Mouse (Mus musculus): ENCODE results near the gene Ikzf4. TPM values are rescaled to one million over a fixed set of nuclear protein-coding genes. Genes with fewer than 3 reads are reported as not detected.

The Ikzf4 gene
- total and polyA plus RNA-seq, 3 experiments = 0.03 TPM; not detected in 2

GRCm38 (mm10) chr10:128640891-128641290 lies 4.9 kb downstream of the Ikzf4 start:
- no peak for DNase-seq (ENCODE audit: low read depth, low spot score)
- Histone ChIP-seq H3K79me2 (ENCODE audit: control insufficient read depth, insufficient read depth, low read length, poor library complexity) (no peaks in the 10 kb centered on the region), H3K4me3 (ENCODE audit: control insufficient read depth in 1 of 2, insufficient read depth in 1 of 2, low read depth in 2 of 2, low read length in 2 of 2) (no peak overlapping the region), H3K9ac (ENCODE audit: control insufficient read depth, low read depth, low read length, poor library complexity, severe bottlenecking) (no peak overlapping the region), H3K36me3 (ENCODE audit: control insufficient read depth in 1 of 2, insufficient read depth in 2 of 2, low read length in 2 of 2) (no peaks in the 10 kb centered on the region), H3K27me3 (ENCODE audit: control insufficient read depth in 1 of 2, insufficient read depth in 2 of 2, low read length in 2 of 2) (peaks cover 25 to 30% of the 10 kb centered on the region in 2 experiments), H3K27ac (ENCODE audit: control insufficient read depth, low read depth, low read length) (no peak overlapping the region), H3K9me3 (replicated peaks; ENCODE audit: insufficient read depth, low read length) (no peaks in the 10 kb centered on the region), H3K4me1 (ENCODE audit: control insufficient read depth in 1 of 2, insufficient read depth in 2 of 2, low read length in 2 of 2) (peaks cover 0 to 3% of the 10 kb centered on the region in 2 experiments; a peak in 2 of 4 replicates)
- TF ChIP-seq CTCF (IDR thresholded peaks at IDR 0.05 in 2 of 3, conservative IDR thresholded peaks at IDR 0.05 in 1 of 3; ENCODE audit: control insufficient read depth in 1 of 3, insufficient read depth in 1 of 3, low read depth in 2 of 3, low read length in 3 of 3, poor library complexity in 1 of 3, severe bottlenecking in 1 of 3) (no peak), ZNF384 (IDR thresholded peaks at IDR 0.05; ENCODE audit: low read depth, low read length) (no peak), ZKSCAN1 (IDR thresholded peaks at IDR 0.05; ENCODE audit: low read depth, low read length) (no peak)

- H3K27me3 ChIP-seq (ENCODE audit: control insufficient read depth in 1 of 2, insufficient read depth in 2 of 2, low read length in 2 of 2) = peaks cover 20 to 27% of the 10 kb centered on the region in 2 experiments
- DNase-seq (ENCODE audit: low read depth, low spot score) = no peak
- H3K79me2 ChIP-seq (ENCODE audit: control insufficient read depth, insufficient read depth, low read length, poor library complexity) = no peaks in the 10 kb centered on the region
- no peaks in the 10 kb centered on the region for H3K9me3 ChIP-seq (replicated peaks; ENCODE audit: insufficient read depth, low read length)
- no peak overlapping the region for H3K4me3 ChIP-seq (ENCODE audit: control insufficient read depth in 1 of 2, insufficient read depth in 1 of 2, low read depth in 2 of 2, low read length in 2 of 2)
- peaks cover 0 to 3% of the 10 kb centered on the region in 2 experiments; a peak in 1 of 4 replicates for H3K4me1 ChIP-seq (ENCODE audit: control insufficient read depth in 1 of 2, insufficient read depth in 2 of 2, low read length in 2 of 2)
- no peak overlapping the region for H3K9ac ChIP-seq (ENCODE audit: control insufficient read depth, low read depth, low read length, poor library complexity, severe bottlenecking)
- TF ChIP-seq HCFC1 (IDR thresholded peaks at IDR 0.05; ENCODE audit: low read depth, low read length) = no peak
- no peak for TF ChIP-seq E2F4 (IDR thresholded peaks at IDR 0.05; ENCODE audit: borderline replicate concordance, low read depth, low read length)
- no peak for TF ChIP-seq RCOR1 (IDR thresholded peaks at IDR 0.05; ENCODE audit: low read depth, low read length)
- TF ChIP-seq CHD2 (IDR thresholded peaks at IDR 0.05; ENCODE audit: low read length) = no peak
- no peak for TF ChIP-seq ETS1 (IDR thresholded peaks at IDR 0.05; ENCODE audit: low read depth, low read length)
- no peak for TF ChIP-seq TBP (IDR thresholded peaks at IDR 0.05; ENCODE audit: low read depth, low read length)
- TF ChIP-seq GATA1 (IDR thresholded peaks at IDR 0.05; ENCODE audit: low read depth, low read length) = no peak
- no peak for TF ChIP-seq BHLHE40 (IDR thresholded peaks at IDR 0.05; ENCODE audit: borderline replicate concordance, low read depth, low read length)
- no peak for TF ChIP-seq SIN3A (IDR thresholded peaks at IDR 0.05; ENCODE audit: low read length)
- H3K36me3 ChIP-seq (ENCODE audit: control insufficient read depth in 1 of 2, insufficient read depth in 2 of 2, low read length in 2 of 2) = no peaks in the 10 kb centered on the region
- H3K27ac ChIP-seq (ENCODE audit: control insufficient read depth, low read depth, low read length) = no peak overlapping the region
Measured at GRCm38 (mm10) chr10:128639999-128640398, 5.8 kb downstream of the Ikzf4 start.

- Histone ChIP-seq H3K27ac (ENCODE audit: control insufficient read depth, low read depth, low read length) (no peak overlapping the region), H3K9me3 (replicated peaks; ENCODE audit: insufficient read depth, low read length) (no peaks in the 10 kb centered on the region), H3K79me2 (ENCODE audit: control insufficient read depth, insufficient read depth, low read length, poor library complexity) (no peaks in the 10 kb centered on the region), H3K4me1 (ENCODE audit: control insufficient read depth in 1 of 2, insufficient read depth in 2 of 2, low read length in 2 of 2) (peaks cover 0 to 3% of the 10 kb centered on the region in 2 experiments; a peak in 1 of 4 replicates), H3K36me3 (ENCODE audit: control insufficient read depth in 1 of 2, insufficient read depth in 2 of 2, low read length in 2 of 2) (no peaks in the 10 kb centered on the region), H3K4me3 (ENCODE audit: control insufficient read depth in 1 of 2, insufficient read depth in 1 of 2, low read depth in 2 of 2, low read length in 2 of 2) (peak overlapping the region; percentile 5 to 52; a peak in 3 of 4 replicates), H3K27me3 (ENCODE audit: control insufficient read depth in 1 of 2, insufficient read depth in 2 of 2, low read length in 2 of 2) (peaks cover 4 to 7% of the 10 kb centered on the region in 2 experiments), H3K9ac (ENCODE audit: control insufficient read depth, low read depth, low read length, poor library complexity, severe bottlenecking) (peak overlapping the region; percentile 19; the same call in 1 of the 2 replicates)
- DNase-seq (ENCODE audit: low read depth, low spot score) = peak; percentile 51
- TF ChIP-seq KAT2A (conservative IDR thresholded peaks at IDR 0.05; ENCODE audit: low read depth, low read length) = no peak
- 0 out of 2 replicates have a peak, but pooled peaks have one; percentile 43 for TF ChIP-seq SIN3A (IDR thresholded peaks at IDR 0.05; ENCODE audit: low read length)
- TF ChIP-seq GATA1 (IDR thresholded peaks at IDR 0.05; ENCODE audit: low read depth, low read length) = no peak
- no peak for TF ChIP-seq ZC3H11A (IDR thresholded peaks at IDR 0.05; ENCODE audit: low read depth, low read length)
- TF ChIP-seq ZNF384 (IDR thresholded peaks at IDR 0.05; ENCODE audit: low read depth, low read length) = no peak
- no peak for TF ChIP-seq NRF1 (IDR thresholded peaks at IDR 0.05; ENCODE audit: insufficient read depth, low read depth, low read length, poor library complexity, severe bottlenecking)
- no peak for TF ChIP-seq ETS1 (IDR thresholded peaks at IDR 0.05; ENCODE audit: low read depth, low read length)
- TF ChIP-seq TCF12 (IDR thresholded peaks at IDR 0.05; ENCODE audit: low read depth, low read length) = no peak
- 0 out of 2 replicates have a peak, but pooled peaks have one; percentile 19 for TF ChIP-seq MAX (IDR thresholded peaks at IDR 0.05; ENCODE audit: low read length)
Measured at GRCm38 (mm10) chr10:128637011-128637410, 8.8 kb downstream of the Ikzf4 start.
